Mouse (Mus musculus) heart, postnatal 0 days (tissue): ENCODE data around the gene Gm10447.

Source experiments
- CTCF ChIP-seq: IDR thresholded peaks from 2 replicates; pipeline ENCODE4 v1.5.1; 2016; ENCODE audit warnings: antibody characterized with exemption, control low read depth, low read depth
- EP300 ChIP-seq: IDR thresholded peaks from 2 replicates; pipeline ENCODE4 v1.6.1; 2016; ENCODE audit warnings: antibody characterized with exemption, low read depth

DNA sequence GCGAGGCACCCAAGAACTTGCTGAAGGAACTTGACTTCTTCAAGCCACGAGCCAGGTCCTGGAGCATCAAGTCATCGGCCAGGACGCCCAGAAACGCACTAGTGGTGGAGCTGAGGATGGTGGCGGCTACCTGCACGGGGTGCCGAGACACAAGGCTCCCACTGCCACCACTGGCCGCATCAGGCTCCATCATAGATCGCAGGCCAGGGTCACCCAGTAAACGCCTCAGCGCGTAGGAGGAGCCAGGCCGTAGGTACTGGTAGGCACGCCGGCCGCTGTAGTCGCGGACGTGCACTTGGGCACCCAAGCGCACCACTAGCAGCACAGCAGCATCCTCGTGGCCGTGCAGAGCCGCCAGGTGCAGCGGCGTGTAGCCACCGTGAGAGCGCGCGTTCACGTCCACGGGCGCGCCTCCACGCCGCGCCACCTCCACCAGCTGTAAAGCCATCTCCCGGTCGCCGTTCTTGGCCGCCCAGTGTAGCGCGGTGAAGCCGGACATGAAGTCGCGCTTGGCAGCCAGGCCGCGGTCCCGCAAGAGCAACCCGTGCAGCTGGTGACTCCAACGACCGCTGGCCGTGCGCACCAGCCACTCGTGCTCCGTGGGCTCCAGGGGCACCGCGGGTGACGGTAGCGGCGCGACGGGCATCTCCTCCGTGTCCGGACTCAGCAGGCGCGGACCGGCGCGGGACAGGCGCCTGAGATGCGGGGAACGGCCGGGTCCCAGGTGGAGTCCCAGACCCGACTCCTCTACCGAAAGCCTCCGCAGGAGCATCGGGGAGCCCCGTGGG, 21.7 kb upstream of the Gm10447 start:
- TF ChIP-seq CTCF (no peak), EP300 (no peak)
